Mouse (Mus musculus) hindbrain, embryonic 14.5 days (tissue): ENCODE measurements around the gene Tcf15. TPM values are rescaled to one million over a fixed set of nuclear protein-coding genes. Genes with fewer than 3 reads are reported as not detected.

Source experiments
- ATAC-seq: fragments of 200-750 bp; cut with Nextera tagmentation; 2 replicates; pipeline ENCODE4 v1.8.0; 2017; ENCODE audit warnings: moderate number of reproducible peaks, mild to moderate bottlenecking, moderate TSS enrichment, moderate library complexity; ENCODE audit not compliant: low FRiP score
- DNase-seq: peaks from one replicate; pipeline ENCODE4 v3.0.0-alpha.2; 2015; ENCODE audit warnings: low spot score
- H3K27ac ChIP-seq: fragments of 300-500 bp; sonication (generic); 2 replicates; pipeline ENCODE4 v1.5.1; 2014; ENCODE audit warnings: mild to moderate bottlenecking, moderate library complexity
- H3K27me3 ChIP-seq: fragments of 300-500 bp; sonication (generic); 2 replicates; pipeline ENCODE4 v1.6.1; 2014; ENCODE audit warnings: mild to moderate bottlenecking, low read length, mixed read lengths; ENCODE audit not compliant: control insufficient read depth, insufficient read depth
- H3K36me3 ChIP-seq: fragments of 300-500 bp; sonication (generic); replicated peaks from 2 replicates; pipeline ENCODE4 v1.6.1; 2014; ENCODE audit not compliant: control insufficient read depth, insufficient read depth
- H3K4me1 ChIP-seq: fragments of 300-500 bp; sonication (generic); replicated peaks from 2 replicates; pipeline ENCODE4 v1.6.1; 2014; ENCODE audit warnings: antibody characterized with exemption, low read length, mixed read lengths; ENCODE audit not compliant: control insufficient read depth, insufficient read depth
- H3K4me2 ChIP-seq: fragments of 300-500 bp; sonication (generic); replicated peaks from 2 replicates; pipeline ENCODE4 v1.6.1; 2014; ENCODE audit warnings: mild to moderate bottlenecking, moderate library complexity
- H3K4me3 ChIP-seq: fragments of 300-500 bp; sonication (generic); replicated peaks from 2 replicates; pipeline ENCODE4 v1.5.1; 2014; ENCODE audit warnings: mild to moderate bottlenecking, low read length
- H3K9ac ChIP-seq: fragments of 300-500 bp; sonication (generic); 2 replicates; pipeline ENCODE4 v1.6.1; 2014
- H3K9me3 ChIP-seq: fragments of 300-500 bp; sonication (generic); 2 replicates; pipeline ENCODE4 v1.6.1; 2016; ENCODE audit warnings: low read length; ENCODE audit not compliant: control insufficient read depth
- WGBS: fragments of 180-500 bp; shearing (Covaris S2); extraction: QIAGEN DNeasy Blood & Tissue Kit; methylation state at CpG from one replicate; pipeline ENCODE4 v1.1.7; 2014; 5-methylcytosine and 5-hydroxymethylcytosine counted together
- polyA plus RNA-seq: library from polyadenylated mRNA; unstranded; fragments of >200 nt; fragmentation: Nextera tagmentation; extraction: Ambion mirVana; gene quantifications from 2 replicates; pipeline ENCODE4 v1.2.1, GENCODE M21; 2014

The Tcf15 gene
- polyA plus RNA-seq, 1 experiment from 2014 or later = 2.3 TPM

- H3K4me3 ChIP-seq = no peak overlapping the region
- H3K36me3 ChIP-seq = no peaks in the 10 kb centered on the region
- no peak overlapping the region for H3K27ac ChIP-seq
- no peaks in the 10 kb centered on the region for H3K4me1 ChIP-seq
- no peaks in the 10 kb centered on the region for H3K9me3 ChIP-seq
- 57% methylated on average over 6 of the region's 6 CpGs for WGBS
- ATAC-seq (no peak), DNase-seq (no peak)
- H3K4me2 ChIP-seq = no peak overlapping the region
- H3K27me3 ChIP-seq = peaks cover 5% of the 10 kb centered on the region; the same call in 1 of the 2 replicates
- no peak overlapping the region for H3K9ac ChIP-seq
Observed at GRCm38 (mm10) chr2:152150373-152150772, 7.0 kb downstream of the Tcf15 start.

GRCm38 (mm10) chr2:152153361-152153760, 10.0 kb downstream of the Tcf15 start:
- no peak overlapping the region for H3K27ac ChIP-seq
- no peaks in the 10 kb centered on the region for H3K36me3 ChIP-seq
- ATAC-seq (no peak), DNase-seq (no peak)
- WGBS = 27% methylated on average over 3 of the region's 3 CpGs
- H3K9me3 ChIP-seq = no peaks in the 10 kb centered on the region
- no peak overlapping the region for H3K4me2 ChIP-seq
- H3K9ac ChIP-seq = no peak overlapping the region
- H3K4me3 ChIP-seq = no peak overlapping the region
- H3K27me3 ChIP-seq = no peaks in the 10 kb centered on the region
- H3K4me1 ChIP-seq = no peaks in the 10 kb centered on the region

GRCm38 (mm10) chr2:152155414-152156208, 12.2 kb downstream of the Tcf15 start:
- H3K4me2 ChIP-seq = no peak overlapping the region
- no peak overlapping the region for H3K9ac ChIP-seq
- WGBS = 51% methylated on average over 7 of the region's 7 CpGs
- H3K4me3 ChIP-seq = no peak overlapping the region
- DNase-seq (no peak), ATAC-seq (no peak)
- no peaks in the 10 kb centered on the region for H3K36me3 ChIP-seq
- H3K27me3 ChIP-seq = no peaks in the 10 kb centered on the region
- H3K27ac ChIP-seq = no peak overlapping the region
- no peaks in the 10 kb centered on the region for H3K9me3 ChIP-seq
- no peaks in the 10 kb centered on the region for H3K4me1 ChIP-seq

GRCm38 (mm10) chr2:152156471-152156870, 13.1 kb downstream of the Tcf15 start:
- no peak overlapping the region for H3K27ac ChIP-seq
- ATAC-seq = no peak
- no peaks in the 10 kb centered on the region for H3K9me3 ChIP-seq
- H3K9ac ChIP-seq = no peak overlapping the region
- H3K36me3 ChIP-seq = no peaks in the 10 kb centered on the region
- no peak overlapping the region for H3K4me3 ChIP-seq
- DNase-seq = no peak
- H3K27me3 ChIP-seq = no peaks in the 10 kb centered on the region
- 88% methylated on average over 6 of the region's 6 CpGs for whole genome bisulfite sequencing
- H3K4me2 ChIP-seq = no peak overlapping the region
- no peaks in the 10 kb centered on the region for H3K4me1 ChIP-seq

GRCm38 (mm10) chr2:152159487-152159886, 16.1 kb downstream of the Tcf15 start:
- Histone ChIP-seq H3K4me1 (no peaks in the 10 kb centered on the region), H3K36me3 (no peaks in the 10 kb centered on the region), H3K27me3 (no peaks in the 10 kb centered on the region), H3K9ac (no peak overlapping the region), H3K9me3 (no peaks in the 10 kb centered on the region), H3K27ac (no peak overlapping the region), H3K4me2 (no peak overlapping the region), H3K4me3 (no peak overlapping the region)
- WGBS = 100% methylated on average over 1 of the region's 1 CpGs
- DNase-seq (no peak), ATAC-seq (no peak)

- Histone ChIP-seq H3K27ac (no peak overlapping the region), H3K4me1 (peaks cover 10% of the 10 kb centered on the region; the same call in 1 of the 2 replicates), H3K36me3 (no peaks in the 10 kb centered on the region), H3K9ac (no peak overlapping the region), H3K9me3 (peaks cover 5% of the 10 kb centered on the region; the same call in 1 of the 2 replicates), H3K4me3 (no peak overlapping the region), H3K27me3 (no peaks in the 10 kb centered on the region), H3K4me2 (no peak overlapping the region)
- no peak for DNase-seq
- ATAC-seq = no peak
- WGBS = 93% methylated on average over 6 of the region's 6 CpGs
Observed at GRCm38 (mm10) chr2:152166257-152166656, 22.9 kb downstream of the Tcf15 start.

GRCm38 (mm10) chr2:152167851-152168290, 24.5 kb downstream of the Tcf15 start:
- Histone ChIP-seq H3K4me3 (no peak overlapping the region), H3K9me3 (peaks cover 5% of the 10 kb centered on the region; the same call in 1 of the 2 replicates), H3K27me3 (no peaks in the 10 kb centered on the region), H3K9ac (no peak overlapping the region), H3K4me1 (peaks cover 10% of the 10 kb centered on the region; the same call in 1 of the 2 replicates), H3K4me2 (no peak overlapping the region), H3K36me3 (no peaks in the 10 kb centered on the region), H3K27ac (peak overlapping the region; percentile 38; the same call in 1 of the 2 replicates)
- 24% methylated on average over 8 of the region's 8 CpGs for WGBS
- DNase-seq (peak; percentile 74), ATAC-seq (peak; percentile 57; the same call in 1 of the 2 replicates)

- H3K27ac ChIP-seq = no peak overlapping the region
- H3K36me3 ChIP-seq = no peaks in the 10 kb centered on the region
- 97% methylated on average over 1 of the region's 1 CpGs for WGBS
- ATAC-seq (no peak), DNase-seq (no peak)
- no peak overlapping the region for H3K4me2 ChIP-seq
- no peak overlapping the region for H3K4me3 ChIP-seq
- H3K9ac ChIP-seq = no peak overlapping the region
- H3K27me3 ChIP-seq = no peaks in the 10 kb centered on the region
- peaks cover 10% of the 10 kb centered on the region; the same call in 1 of the 2 replicates for H3K4me1 ChIP-seq
- peaks cover 5% of the 10 kb centered on the region; the same call in 1 of the 2 replicates for H3K9me3 ChIP-seq
Observed at GRCm38 (mm10) chr2:152169377-152169776, 26.0 kb downstream of the Tcf15 start.

- WGBS = 96% methylated on average over 3 of the region's 3 CpGs
Observed at GRCm38 (mm10) chr2:152174861-152175260, 31.5 kb downstream of the Tcf15 start.

More at GRCm38 (mm10) chr2:152174861-152175260, 31.5 kb downstream of the Tcf15 start:
- DNase-seq (no peak), ATAC-seq (no peak)
- H3K4me3 ChIP-seq = no peak overlapping the region
- H3K9ac ChIP-seq = no peak overlapping the region
- no peaks in the 10 kb centered on the region for H3K36me3 ChIP-seq
- H3K27ac ChIP-seq = no peak overlapping the region
- no peaks in the 10 kb centered on the region for H3K9me3 ChIP-seq
- H3K27me3 ChIP-seq = no peaks in the 10 kb centered on the region
- no peaks in the 10 kb centered on the region for H3K4me1 ChIP-seq
- H3K4me2 ChIP-seq = no peak overlapping the region
